Mouse (Mus musculus) embryo, embryonic 10.5 days (tissue): ENCODE results near the gene Myh1.
A peak's percentile ranks its signal among the peaks of the same experiment; 100 is the strongest.

Experiments used
- DNase-seq: peaks from one replicate; pipeline ENCODE4 v3.0.0-alpha.2; 2015; ENCODE audit warnings: low spot score

The Myh1 gene

GRCm38 (mm10) chr11:67235639-67236358 lies 35.9 kb downstream of the Myh1 start:
- DNase-seq: peak; percentile 76

GRCm38 (mm10) chr11:67236799-67237198 lies 36.9 kb downstream of the Myh1 start:
- no peak for DNase-seq

- DNase-seq: no peak
Measured at GRCm38 (mm10) chr11:67237481-67238079, 37.7 kb downstream of the Myh1 start, which contains the start of gene Myh4. Myh4 (plus strand) TSS chr11:67238029.

GRCm38 (mm10) chr11:67241051-67241450 lies 41.2 kb downstream of the Myh1 start:
- no peak for DNase-seq

- no peak for DNase-seq
Measured at GRCm38 (mm10) chr11:67253691-67254090, 53.8 kb downstream of the Myh1 start.

GRCm38 (mm10) chr11:67257048-67257447 lies 57.2 kb downstream of the Myh1 start:
- no peak for DNase-seq

- no peak for DNase-seq
Measured at GRCm38 (mm10) chr11:67260956-67261355, 61.1 kb downstream of the Myh1 start.
